Mouse (Mus musculus) heart, postnatal 0 days (tissue): ENCODE results near the gene Pthlh. TPM values are rescaled to one million over a fixed set of nuclear protein-coding genes. Genes with fewer than 3 reads are reported as not detected.

Experiments used
- ATAC-seq: fragments of 200-750 bp; cut with Nextera tagmentation; 2 replicates; pipeline ENCODE4 v1.8.0; 2017; ENCODE audit warnings: low read depth, moderate number of reproducible peaks, moderate library complexity; ENCODE audit not compliant: insufficient read depth
- DNase-seq: peaks from one replicate; pipeline ENCODE4 v3.0.0-alpha.2; 2016; ENCODE audit warnings: low spot score
- H3K27ac ChIP-seq: fragments of 300-500 bp; sonication (generic); 2 replicates; pipeline ENCODE4 v1.5.1; 2014; ENCODE audit warnings: low read depth, mild to moderate bottlenecking
- H3K27me3 ChIP-seq: fragments of 300-500 bp; sonication (generic); 2 replicates; pipeline ENCODE4 v1.6.1; 2014; ENCODE audit warnings: low read length, mixed read lengths; ENCODE audit not compliant: control insufficient read depth, insufficient read depth
- H3K36me3 ChIP-seq: fragments of 300-500 bp; sonication (generic); replicated peaks from 2 replicates; pipeline ENCODE4 v1.6.1; 2014; ENCODE audit warnings: low read length, mixed read lengths; ENCODE audit not compliant: control insufficient read depth, insufficient read depth
- H3K4me1 ChIP-seq: fragments of 300-500 bp; sonication (generic); 2 replicates; pipeline ENCODE4 v1.6.1; 2014; ENCODE audit warnings: antibody characterized with exemption; ENCODE audit not compliant: control insufficient read depth, insufficient read depth
- H3K4me2 ChIP-seq: fragments of 300-500 bp; sonication (generic); 2 replicates; pipeline ENCODE4 v1.6.1; 2014; ENCODE audit warnings: low read depth, mild to moderate bottlenecking, low read length, moderate library complexity
- H3K4me3 ChIP-seq: fragments of 300-500 bp; sonication (generic); 2 replicates; pipeline ENCODE4 v1.5.1; 2014; ENCODE audit warnings: low read depth, low read length
- H3K9ac ChIP-seq: fragments of 300-500 bp; sonication (generic); replicated peaks from 2 replicates; pipeline ENCODE4 v1.6.1; 2014; ENCODE audit warnings: low read depth, low read length, mixed read lengths
- H3K9me3 ChIP-seq: fragments of 300-500 bp; sonication (generic); replicated peaks from 2 replicates; pipeline ENCODE4 v1.6.1; 2016; ENCODE audit warnings: low read length; ENCODE audit not compliant: control insufficient read depth
- CTCF ChIP-seq: IDR thresholded peaks from 2 replicates; pipeline ENCODE4 v1.5.1; 2016; ENCODE audit warnings: antibody characterized with exemption, control low read depth, low read depth
- EP300 ChIP-seq: IDR thresholded peaks from 2 replicates; pipeline ENCODE4 v1.6.1; 2016; ENCODE audit warnings: antibody characterized with exemption, low read depth
- WGBS: fragments of 180-500 bp; shearing (Covaris S2); extraction: QIAGEN DNeasy Blood & Tissue Kit; methylation state at CpG from one replicate; pipeline ENCODE4 v1.1.7; 2014; 5-methylcytosine and 5-hydroxymethylcytosine counted together
- polyA plus RNA-seq: library from polyadenylated mRNA; unstranded; fragments of >200 nt; fragmentation: Nextera tagmentation; extraction: Ambion mirVana; gene quantifications from 2 replicates; pipeline ENCODE4 v1.2.1, GENCODE M21; 2015
- total RNA-seq: library from RNA; depleted of rRNA; stranded (reverse); fragments of >200 nt; gene quantifications from 2 replicates; pipeline ENCODE4 v1.2.3, GENCODE M21; 2014; ENCODE audit warnings: low replicate concordance

Gene Pthlh
- total and polyA plus RNA-seq, 2 experiments from 2014 or later = 1.9 TPM; not detected in 1

- Histone ChIP-seq H3K4me2 (no peak overlapping the region), H3K9ac (no peak overlapping the region), H3K27me3 (peaks cover 45% of the 10 kb centered on the region), H3K36me3 (no peaks in the 10 kb centered on the region), H3K9me3 (no peaks in the 10 kb centered on the region), H3K4me1 (peaks cover 4% of the 10 kb centered on the region; the same call in 1 of the 2 replicates), H3K4me3 (no peak overlapping the region), H3K27ac (no peak overlapping the region)
- ATAC-seq = no peak
- 66% methylated on average over 3 of the region's 3 CpGs for WGBS
- TF ChIP-seq CTCF = no peak
- no peak for TF ChIP-seq EP300
- no peak for DNase-seq
Observed at GRCm38 (mm10) chr6:147260766-147261165, 3.2 kb downstream of the Pthlh start.

- Histone ChIP-seq H3K4me1 (no peaks in the 10 kb centered on the region), H3K4me2 (no peak overlapping the region), H3K27ac (no peak overlapping the region), H3K9ac (no peak overlapping the region), H3K9me3 (no peaks in the 10 kb centered on the region), H3K36me3 (no peaks in the 10 kb centered on the region), H3K4me3 (no peak overlapping the region), H3K27me3 (no peaks in the 10 kb centered on the region)
- TF ChIP-seq EP300 (no peak), CTCF (no peak)
- no peak for ATAC-seq
- no peak for DNase-seq
- WGBS = 79% methylated on average over 3 of the region's 3 CpGs
Observed at GRCm38 (mm10) chr6:147247782-147248181, 16.2 kb downstream of the Pthlh start.

GRCm38 (mm10) chr6:147244294-147244693 is 19.7 kb downstream of the Pthlh start:
- TF ChIP-seq CTCF = peak; percentile 19; the same call in 1 of the 2 replicates
- no peak for TF ChIP-seq EP300
- H3K9ac ChIP-seq = no peak overlapping the region
- no peaks in the 10 kb centered on the region for H3K36me3 ChIP-seq
- no peaks in the 10 kb centered on the region for H3K4me1 ChIP-seq
- no peak overlapping the region for H3K4me2 ChIP-seq
- ATAC-seq = no peak
- no peak for DNase-seq
- H3K27me3 ChIP-seq = no peaks in the 10 kb centered on the region
- no peaks in the 10 kb centered on the region for H3K9me3 ChIP-seq
- H3K4me3 ChIP-seq = no peak overlapping the region
- H3K27ac ChIP-seq = no peak overlapping the region

DNA sequence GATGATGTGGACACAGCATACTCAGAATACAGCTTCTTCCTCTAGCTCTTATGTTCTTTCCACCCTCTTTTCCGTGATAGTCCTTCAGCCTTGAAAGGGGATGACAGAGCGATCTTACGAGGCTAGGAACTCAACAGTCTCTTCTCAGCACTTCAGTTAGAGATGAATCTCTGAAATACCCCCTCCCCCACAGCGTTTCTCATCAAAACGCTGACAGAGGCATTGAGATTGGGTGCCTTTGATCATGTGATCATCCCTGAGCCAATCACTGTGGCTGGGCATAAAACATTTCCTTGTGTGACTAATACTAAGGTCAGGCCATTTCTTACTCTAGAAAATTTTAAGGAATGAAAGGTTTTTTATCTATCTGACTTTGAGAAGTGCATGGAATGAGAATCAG is 20.3 kb downstream of the Pthlh start:
- H3K4me2 ChIP-seq = no peak overlapping the region
- no peaks in the 10 kb centered on the region for H3K27me3 ChIP-seq
- 41% methylated on average over 5 of the region's 5 CpGs for WGBS
- no peaks in the 10 kb centered on the region for H3K9me3 ChIP-seq
- no peak overlapping the region for H3K4me3 ChIP-seq
- H3K9ac ChIP-seq = no peak overlapping the region
- no peaks in the 10 kb centered on the region for H3K4me1 ChIP-seq
- no peak overlapping the region for H3K27ac ChIP-seq
- DNase-seq (no peak), ATAC-seq (no peak)
- TF ChIP-seq CTCF (no peak), EP300 (no peak)
- H3K36me3 ChIP-seq = no peaks in the 10 kb centered on the region

DNA sequence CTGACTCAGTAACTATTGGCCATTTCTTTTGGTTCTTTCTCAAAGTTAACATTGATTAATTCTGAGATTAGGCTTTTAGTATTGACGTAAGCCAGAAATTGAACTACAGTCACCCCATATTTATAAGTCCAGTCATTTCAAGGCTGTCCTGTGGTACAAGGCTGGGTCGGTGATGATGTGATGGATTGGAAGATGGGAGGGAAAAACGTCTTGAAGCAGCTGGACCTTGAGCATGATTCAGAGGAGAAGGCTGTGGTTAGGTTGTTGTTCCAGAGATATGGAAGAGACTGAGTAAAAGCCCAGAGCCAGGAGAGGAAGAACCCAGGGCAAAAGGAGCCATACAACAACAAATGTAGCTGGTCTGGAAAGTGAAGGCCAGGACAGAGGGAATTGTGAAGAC is 22.4 kb downstream of the Pthlh start:
- no peak for ATAC-seq
- Histone ChIP-seq H3K36me3 (no peaks in the 10 kb centered on the region), H3K27ac (no peak overlapping the region), H3K9ac (no peak overlapping the region), H3K4me3 (no peak overlapping the region), H3K9me3 (no peaks in the 10 kb centered on the region), H3K27me3 (no peaks in the 10 kb centered on the region), H3K4me1 (no peaks in the 10 kb centered on the region), H3K4me2 (no peak overlapping the region)
- TF ChIP-seq EP300 (no peak), CTCF (no peak)
- no peak for DNase-seq
- WGBS = 63% methylated on average over 3 of the region's 3 CpGs

DNA sequence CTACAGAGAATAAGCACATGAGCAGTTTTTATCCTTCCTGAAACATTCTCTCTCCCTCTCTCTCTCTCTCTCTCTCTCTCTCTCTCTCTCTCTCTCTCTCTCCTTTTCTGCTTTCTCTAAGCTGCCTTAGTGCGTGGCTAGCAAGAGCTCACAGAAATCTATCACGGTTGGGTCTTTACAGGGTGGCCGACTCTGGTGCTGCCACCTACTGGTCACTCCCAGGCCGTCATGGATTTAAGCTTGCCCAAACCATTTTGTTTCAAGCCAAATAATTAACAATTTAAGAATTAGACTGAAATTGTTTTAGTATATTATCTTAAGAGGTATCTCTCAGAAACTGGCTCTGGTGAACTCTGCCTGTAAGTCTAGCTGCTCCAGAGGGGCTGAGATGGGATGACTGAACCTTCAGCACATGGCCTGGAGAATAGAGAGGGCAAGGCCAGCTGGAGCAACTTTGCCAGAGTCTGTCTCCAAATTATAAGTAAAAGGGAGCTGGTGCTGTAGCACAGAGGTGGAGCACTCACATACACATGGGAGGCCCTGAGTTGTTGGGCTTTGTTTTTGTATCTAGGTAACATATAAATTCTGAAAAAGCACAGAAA is 23.7 kb downstream of the Pthlh start:
- Histone ChIP-seq H3K36me3 (no peaks in the 10 kb centered on the region), H3K27ac (no peak overlapping the region), H3K9ac (no peak overlapping the region), H3K9me3 (no peaks in the 10 kb centered on the region), H3K27me3 (no peaks in the 10 kb centered on the region), H3K4me3 (no peak overlapping the region), H3K4me1 (no peaks in the 10 kb centered on the region), H3K4me2 (no peak overlapping the region)
- TF ChIP-seq CTCF = peak; percentile 74
- no peak for TF ChIP-seq EP300
- DNase-seq (peak; percentile 40), ATAC-seq (no peak)
- 9% methylated on average over 4 of the region's 4 CpGs for WGBS
